Mouse (Mus musculus): ENCODE data around the gene Zfhx3. TPM values are rescaled to one million over a fixed set of nuclear protein-coding genes. Genes with fewer than 3 reads are reported as not detected.

Gene Zfhx3
- polyA plus RNA-seq, 2 experiments: 0.25 to 0.65 TPM

DNA sequence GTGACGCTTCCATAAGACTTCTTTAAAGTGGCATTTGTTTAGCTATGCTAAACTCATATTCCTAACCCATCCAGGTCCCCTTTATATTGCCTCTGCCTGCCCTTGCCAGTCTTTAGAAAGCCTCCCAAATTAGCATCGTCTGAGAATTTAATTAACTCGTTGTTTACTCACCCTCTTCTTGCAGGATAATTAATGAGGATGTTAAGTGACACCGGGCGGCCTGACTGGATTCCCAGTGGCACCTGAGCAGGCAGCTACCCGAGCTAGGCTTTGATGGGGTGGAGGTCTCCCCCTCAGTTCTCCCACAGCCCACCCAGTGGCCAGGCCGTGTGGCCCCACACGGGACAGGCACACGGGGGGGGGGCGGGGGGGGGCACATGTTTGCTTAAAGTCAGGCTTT lies 895.3 kb downstream of the Zfhx3 start:
- H3K4me1 ChIP-seq (replicated peaks; ENCODE audit: control insufficient read depth in 2 of 2, insufficient read depth in 2 of 2, low read length in 1 of 2): no peaks in the 10 kb centered on the region
- ATAC-seq (ENCODE audit: insufficient read depth) (no peak), DNase-seq (ENCODE audit: low read depth in 3 of 3, low spot score in 3 of 3) (no peak)
- H3K27me3 ChIP-seq (ENCODE audit: control insufficient read depth, insufficient read depth, low read length): no peaks in the 10 kb centered on the region
- TF ChIP-seq CTCF (IDR thresholded peaks at IDR 0.05; ENCODE audit: low read depth) (no peak), EP300 (IDR thresholded peaks at IDR 0.05; ENCODE audit: low read depth) (no peak)
- no peak overlapping the region for H3K9ac ChIP-seq (replicated peaks)
- H3K4me3 ChIP-seq (ENCODE audit: insufficient read depth in 1 of 2, low read depth in 2 of 2, low read length in 2 of 2): no peak overlapping the region
- H3K9me3 ChIP-seq (ENCODE audit: control insufficient read depth, low read length): no peaks in the 10 kb centered on the region
- no peak overlapping the region for H3K4me2 ChIP-seq (ENCODE audit: low read depth)
- WGBS (ENCODE audit: insufficient replicate concordance): 56% methylated on average over 10 of the region's 10 CpGs
- no peaks in the 10 kb centered on the region for H3K36me3 ChIP-seq (replicated peaks; ENCODE audit: control insufficient read depth, insufficient read depth, low read depth)
- no peak overlapping the region for H3K27ac ChIP-seq

DNA sequence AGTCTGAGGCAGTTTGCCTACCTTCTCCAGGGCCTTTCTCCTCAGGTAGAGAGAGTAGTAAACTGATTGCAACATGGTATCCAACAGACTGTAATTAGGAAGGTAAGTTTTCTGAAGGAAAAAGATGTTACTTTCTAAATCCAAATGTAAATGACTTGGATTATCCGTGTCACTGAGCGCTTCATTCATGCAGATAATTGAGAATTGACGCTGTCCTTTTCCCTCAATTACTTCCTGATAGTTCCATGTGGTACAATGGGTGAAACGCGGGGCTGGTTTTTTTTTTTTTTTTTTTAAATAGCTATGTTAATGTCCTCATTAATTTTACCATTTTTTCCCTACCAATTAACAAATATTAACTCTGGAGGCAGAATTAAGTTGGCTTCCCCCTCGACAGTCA lies 896.3 kb downstream of the Zfhx3 start:
- no peak overlapping the region for H3K4me2 ChIP-seq (ENCODE audit: low read depth)
- H3K4me1 ChIP-seq (replicated peaks; ENCODE audit: control insufficient read depth in 2 of 2, insufficient read depth in 2 of 2, low read length in 1 of 2): no peaks in the 10 kb centered on the region
- no peaks in the 10 kb centered on the region for H3K9me3 ChIP-seq (ENCODE audit: control insufficient read depth, low read length)
- ATAC-seq (ENCODE audit: insufficient read depth) (no peak), DNase-seq (ENCODE audit: low read depth in 3 of 3, low spot score in 3 of 3) (no peak)
- TF ChIP-seq EP300 (IDR thresholded peaks at IDR 0.05; ENCODE audit: low read depth): no peak
- no peak for TF ChIP-seq CTCF (IDR thresholded peaks at IDR 0.05; ENCODE audit: low read depth)
- WGBS (ENCODE audit: insufficient replicate concordance): 72% methylated on average over 6 of the region's 6 CpGs
- H3K9ac ChIP-seq (replicated peaks): no peak overlapping the region
- H3K27me3 ChIP-seq (ENCODE audit: control insufficient read depth, insufficient read depth, low read length): no peaks in the 10 kb centered on the region
- no peaks in the 10 kb centered on the region for H3K36me3 ChIP-seq (replicated peaks; ENCODE audit: control insufficient read depth, insufficient read depth, low read depth)
- H3K27ac ChIP-seq: no peak overlapping the region
- H3K4me3 ChIP-seq (ENCODE audit: insufficient read depth in 1 of 2, low read depth in 2 of 2, low read length in 2 of 2): no peak overlapping the region

DNA sequence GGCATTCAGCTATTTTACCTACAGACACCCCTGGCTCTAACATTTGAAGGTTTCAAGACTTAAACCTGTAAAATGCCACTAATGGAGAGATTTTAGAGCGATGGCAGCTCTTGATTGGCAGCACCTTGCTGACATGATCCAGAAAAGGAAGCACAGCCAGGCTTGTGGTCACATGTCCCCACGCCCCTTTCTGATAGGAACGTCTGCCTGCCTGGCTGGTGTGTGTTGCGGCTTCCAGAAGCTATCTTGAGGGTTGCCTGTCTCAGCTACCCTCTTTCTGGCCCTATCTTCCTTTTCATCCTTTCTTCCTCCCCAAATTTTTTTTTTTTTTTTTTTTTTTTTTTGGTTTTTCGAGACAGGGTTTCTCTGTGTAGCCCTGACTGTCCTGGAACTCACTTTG lies 899.9 kb downstream of the Zfhx3 start:
- no peaks in the 10 kb centered on the region for H3K27me3 ChIP-seq (ENCODE audit: control insufficient read depth, insufficient read depth, low read length)
- H3K9ac ChIP-seq (replicated peaks): no peak overlapping the region
- ATAC-seq (ENCODE audit: insufficient read depth) (peak; percentile 51; the same call in 1 of the 2 replicates), DNase-seq (ENCODE audit: low read depth in 3 of 3, low spot score in 3 of 3) (no peak)
- TF ChIP-seq EP300 (IDR thresholded peaks at IDR 0.05; ENCODE audit: low read depth) (no peak), CTCF (IDR thresholded peaks at IDR 0.05; ENCODE audit: low read depth) (no peak)
- H3K4me3 ChIP-seq (ENCODE audit: insufficient read depth in 1 of 2, low read depth in 2 of 2, low read length in 2 of 2): no peak overlapping the region
- no peak overlapping the region for H3K27ac ChIP-seq
- H3K4me1 ChIP-seq (replicated peaks; ENCODE audit: control insufficient read depth in 2 of 2, insufficient read depth in 2 of 2, low read length in 1 of 2): no peaks in the 10 kb centered on the region
- WGBS (ENCODE audit: insufficient replicate concordance): 15% methylated on average over 4 of the region's 5 CpGs
- no peaks in the 10 kb centered on the region for H3K36me3 ChIP-seq (replicated peaks; ENCODE audit: control insufficient read depth, insufficient read depth, low read depth)
- H3K9me3 ChIP-seq (ENCODE audit: control insufficient read depth, low read length): no peaks in the 10 kb centered on the region
- no peak overlapping the region for H3K4me2 ChIP-seq (ENCODE audit: low read depth)

DNA sequence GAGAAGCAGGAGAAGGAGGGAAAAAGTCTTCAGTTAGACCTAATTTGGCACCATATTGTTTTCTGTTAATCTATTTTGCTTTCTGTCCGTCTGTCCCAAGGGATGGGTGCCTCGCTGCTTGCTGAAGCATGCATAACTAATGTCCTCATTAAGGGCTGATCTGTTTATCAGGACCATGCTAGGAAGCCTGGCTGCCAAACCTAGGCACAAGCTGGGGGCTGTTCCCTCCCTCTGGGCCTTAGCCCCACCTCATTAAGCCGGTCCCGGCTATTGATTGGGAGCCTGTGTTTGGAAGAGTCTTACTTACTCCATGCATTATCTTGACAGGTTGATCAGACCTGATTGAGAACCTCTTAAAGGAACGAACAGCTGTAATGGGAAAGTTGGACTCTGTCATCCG lies 903.7 kb downstream of the Zfhx3 start:
- ATAC-seq (ENCODE audit: insufficient read depth) (no peak), DNase-seq (ENCODE audit: low read depth in 3 of 3, low spot score in 3 of 3) (no peak)
- TF ChIP-seq CTCF (IDR thresholded peaks at IDR 0.05; ENCODE audit: low read depth): no peak
- no peak for TF ChIP-seq EP300 (IDR thresholded peaks at IDR 0.05; ENCODE audit: low read depth)
- H3K4me2 ChIP-seq (ENCODE audit: low read depth): no peak overlapping the region
- no peaks in the 10 kb centered on the region for H3K36me3 ChIP-seq (replicated peaks; ENCODE audit: control insufficient read depth, insufficient read depth, low read depth)
- H3K27ac ChIP-seq: no peak overlapping the region
- H3K9me3 ChIP-seq (ENCODE audit: control insufficient read depth, low read length): no peaks in the 10 kb centered on the region
- 0 out of 4 replicates have a peak, but pooled peaks cover 0 to 1% of the 10 kb centered on the region in 2 experiments for H3K4me1 ChIP-seq (replicated peaks; ENCODE audit: control insufficient read depth in 2 of 2, insufficient read depth in 2 of 2, low read length in 1 of 2)
- H3K9ac ChIP-seq (replicated peaks): no peak overlapping the region
- H3K27me3 ChIP-seq (ENCODE audit: control insufficient read depth, insufficient read depth, low read length): no peaks in the 10 kb centered on the region
- 65% methylated on average over 6 of the region's 6 CpGs for WGBS (ENCODE audit: insufficient replicate concordance)
- H3K4me3 ChIP-seq (ENCODE audit: insufficient read depth in 1 of 2, low read depth in 2 of 2, low read length in 2 of 2): no peak overlapping the region

DNA sequence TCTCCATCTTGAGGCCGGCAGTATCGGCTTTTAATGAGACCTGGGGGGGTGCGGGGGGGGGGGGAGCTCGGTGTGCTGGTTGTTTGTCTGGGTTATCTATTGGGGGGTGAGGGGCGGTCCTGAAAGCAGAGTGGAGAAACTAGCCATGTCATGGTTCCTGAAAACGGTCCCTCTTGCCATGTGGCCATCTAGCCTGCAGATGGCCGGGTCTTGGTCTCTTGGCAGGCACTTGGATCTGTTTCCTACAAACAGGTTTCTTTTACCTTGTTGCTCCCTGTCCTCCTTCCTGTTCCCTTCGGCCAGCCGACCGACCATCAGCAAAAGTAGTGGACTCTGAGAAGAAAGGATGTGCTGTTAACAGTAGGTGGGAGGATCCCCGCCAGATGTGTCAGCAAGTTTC lies 904.4 kb downstream of the Zfhx3 start:
- no peak for DNase-seq (ENCODE audit: low read depth in 3 of 3, low spot score in 3 of 3)
- no peaks in the 10 kb centered on the region for H3K27me3 ChIP-seq (ENCODE audit: control insufficient read depth, insufficient read depth, low read length)
- H3K27ac ChIP-seq: no peak overlapping the region
- H3K9ac ChIP-seq (replicated peaks): no peak overlapping the region
- WGBS (ENCODE audit: insufficient replicate concordance): 39% methylated on average over 11 of the region's 11 CpGs
- no peak overlapping the region for H3K4me2 ChIP-seq (ENCODE audit: low read depth)
- H3K4me1 ChIP-seq (replicated peaks; ENCODE audit: control insufficient read depth in 2 of 2, insufficient read depth in 2 of 2, low read length in 1 of 2): 0 out of 4 replicates have a peak, but pooled peaks cover 0 to 1% of the 10 kb centered on the region in 2 experiments
- no peak overlapping the region for H3K4me3 ChIP-seq (ENCODE audit: insufficient read depth in 1 of 2, low read depth in 2 of 2, low read length in 2 of 2)
- no peaks in the 10 kb centered on the region for H3K9me3 ChIP-seq (ENCODE audit: control insufficient read depth, low read length)
- ATAC-seq (ENCODE audit: insufficient read depth): no peak
- no peaks in the 10 kb centered on the region for H3K36me3 ChIP-seq (replicated peaks; ENCODE audit: control insufficient read depth, insufficient read depth, low read depth)
- no peak for TF ChIP-seq CTCF (IDR thresholded peaks at IDR 0.05; ENCODE audit: low read depth)
- no peak for TF ChIP-seq EP300 (IDR thresholded peaks at IDR 0.05; ENCODE audit: low read depth)

Measured in liver, embryonic 14.5 days (tissue).